Mouse (Mus musculus): ENCODE measurements around the gene Tjap1. TPM values are rescaled to one million over a fixed set of nuclear protein-coding genes. Genes with fewer than 3 reads are reported as not detected.
A peak's percentile ranks its signal among the peaks of the same experiment; 100 is the strongest.

The Tjap1 gene
- total RNA-seq, 1 experiment from 2014 or later = 11.3 TPM

GRCm38 (mm10) chr17:46258279-46259053, 24.4 kb downstream of the Tjap1 start:
- no peak for ATAC-seq (replicated peaks; ENCODE audit: low read depth, poor library complexity, severe bottlenecking)

- no peak for ATAC-seq (replicated peaks; ENCODE audit: low read depth, poor library complexity, severe bottlenecking)
Measured at GRCm38 (mm10) chr17:46255147-46255546, 27.7 kb downstream of the Tjap1 start.

- no peak for ATAC-seq (replicated peaks; ENCODE audit: low read depth, poor library complexity, severe bottlenecking)
Measured at GRCm38 (mm10) chr17:46254106-46254505, 28.7 kb downstream of the Tjap1 start.

GRCm38 (mm10) chr17:46253452-46254084, 29.3 kb downstream of the Tjap1 start, which contains the start of gene Lrrc73:
Lrrc73 (plus strand) TSS chr17:46253531.
- ATAC-seq (replicated peaks; ENCODE audit: low read depth, poor library complexity, severe bottlenecking) = peak; percentile 83

GRCm38 (mm10) chr17:46252571-46253451, 30.0 kb downstream of the Tjap1 start:
- ATAC-seq (replicated peaks; ENCODE audit: low read depth, poor library complexity, severe bottlenecking) = no peak

GRCm38 (mm10) chr17:46251174-46251573, 31.7 kb downstream of the Tjap1 start:
- no peak for ATAC-seq (replicated peaks; ENCODE audit: low read depth, poor library complexity, severe bottlenecking)

- no peak for ATAC-seq (replicated peaks; ENCODE audit: low read depth, poor library complexity, severe bottlenecking)
Measured at GRCm38 (mm10) chr17:46248189-46248522, 34.7 kb downstream of the Tjap1 start.

- ATAC-seq (replicated peaks; ENCODE audit: low read depth, poor library complexity, severe bottlenecking) = peak; percentile 93
Measured at GRCm38 (mm10) chr17:46247512-46248188, 35.2 kb downstream of the Tjap1 start, which contains the start of the genes Polr1c and Yipf3. Polr1c (minus strand) TSS chr17:46248054. Yipf3 (plus strand) TSS chr17:46248080.

- ATAC-seq (replicated peaks; ENCODE audit: low read depth, poor library complexity, severe bottlenecking) = no peak
Measured at GRCm38 (mm10) chr17:46244579-46244978, 38.2 kb downstream of the Tjap1 start.

- no peak for ATAC-seq (replicated peaks; ENCODE audit: low read depth, poor library complexity, severe bottlenecking)
Measured at GRCm38 (mm10) chr17:46243624-46244023, 39.2 kb downstream of the Tjap1 start.

- no peak for ATAC-seq (replicated peaks; ENCODE audit: low read depth, poor library complexity, severe bottlenecking)
Measured at GRCm38 (mm10) chr17:46242993-46243392, 39.8 kb downstream of the Tjap1 start.

GRCm38 (mm10) chr17:46242274-46242673, 40.6 kb downstream of the Tjap1 start:
- ATAC-seq (replicated peaks; ENCODE audit: low read depth, poor library complexity, severe bottlenecking) = no peak

- no peak for ATAC-seq (replicated peaks; ENCODE audit: low read depth, poor library complexity, severe bottlenecking)
Measured at GRCm38 (mm10) chr17:46241471-46241870, 41.4 kb downstream of the Tjap1 start.

- no peak for ATAC-seq (replicated peaks; ENCODE audit: low read depth, poor library complexity, severe bottlenecking)
Measured at GRCm38 (mm10) chr17:46239516-46240114, 43.2 kb downstream of the Tjap1 start.

- ATAC-seq (replicated peaks; ENCODE audit: low read depth, poor library complexity, severe bottlenecking) = 0 out of 2 replicates have a peak, but pooled peaks have one; percentile 15
Measured at GRCm38 (mm10) chr17:46237480-46237879, 45.3 kb downstream of the Tjap1 start.

GRCm38 (mm10) chr17:46237079-46237478, 45.7 kb downstream of the Tjap1 start:
- no peak for ATAC-seq (replicated peaks; ENCODE audit: low read depth, poor library complexity, severe bottlenecking)

GRCm38 (mm10) chr17:46236067-46236466, 46.8 kb downstream of the Tjap1 start:
- no peak for ATAC-seq (replicated peaks; ENCODE audit: low read depth, poor library complexity, severe bottlenecking)

- no peak for ATAC-seq (replicated peaks; ENCODE audit: low read depth, poor library complexity, severe bottlenecking)
Measured at GRCm38 (mm10) chr17:46227576-46227975, 55.2 kb downstream of the Tjap1 start.

- ATAC-seq (replicated peaks; ENCODE audit: low read depth, poor library complexity, severe bottlenecking) = no peak
Measured at GRCm38 (mm10) chr17:46221601-46222000, 61.2 kb downstream of the Tjap1 start.

- no peak for ATAC-seq (replicated peaks; ENCODE audit: low read depth, poor library complexity, severe bottlenecking)
Measured at GRCm38 (mm10) chr17:46210550-46210949, 72.3 kb downstream of the Tjap1 start.

Measured in common myeloid progenitor, adult 5-6 weeks (primary cell).